Mouse (Mus musculus) embryo, embryonic 10.5 days (tissue): ENCODE measurements around the gene Pjvk.

Experiments
- DNase-seq: peaks from one replicate; pipeline ENCODE4 v3.0.0-alpha.2; 2015; ENCODE audit warnings: low spot score

Gene Pjvk

GRCm38 (mm10) chr2:76671641-76672040, 23.4 kb downstream of the Pjvk start:
- DNase-seq, result no peak

DNA sequence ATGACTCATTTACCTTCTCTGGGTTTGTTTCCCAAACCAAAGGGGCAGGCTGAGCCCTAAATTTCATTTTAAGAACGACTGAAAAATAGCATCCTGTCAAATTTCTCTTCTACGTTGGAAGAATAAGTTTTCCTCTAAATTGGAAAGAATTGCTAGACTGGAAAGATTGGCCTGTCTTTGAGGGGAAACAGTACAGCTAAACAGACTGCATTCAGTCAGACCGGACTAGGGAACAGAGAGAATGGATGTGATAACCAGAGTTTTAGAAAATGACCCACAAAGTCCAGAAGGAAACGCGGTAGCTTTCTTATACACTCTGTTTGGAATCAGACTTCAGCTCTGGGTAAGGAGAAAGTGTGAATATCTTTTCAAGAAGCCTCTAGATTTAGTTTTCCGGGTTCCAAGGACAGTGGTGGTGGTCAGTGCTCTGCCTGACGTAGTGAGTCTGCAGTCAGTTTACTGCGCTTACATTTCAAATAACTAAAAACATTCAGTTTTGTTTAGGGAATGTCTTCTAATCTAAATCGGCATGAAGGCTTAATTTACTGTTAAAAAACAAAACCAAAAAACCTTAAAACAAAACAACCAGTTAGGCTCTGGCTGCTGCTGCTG, 24.0 kb downstream of the Pjvk start:
- DNase-seq, result peak; percentile 45

- DNase-seq, result peak; percentile 96
Observed at GRCm38 (mm10) chr2:76672966-76673392, 24.7 kb downstream of the Pjvk start, which contains the start of gene Fkbp7. Fkbp7 (minus strand) TSS chr2:76673116.

DNA sequence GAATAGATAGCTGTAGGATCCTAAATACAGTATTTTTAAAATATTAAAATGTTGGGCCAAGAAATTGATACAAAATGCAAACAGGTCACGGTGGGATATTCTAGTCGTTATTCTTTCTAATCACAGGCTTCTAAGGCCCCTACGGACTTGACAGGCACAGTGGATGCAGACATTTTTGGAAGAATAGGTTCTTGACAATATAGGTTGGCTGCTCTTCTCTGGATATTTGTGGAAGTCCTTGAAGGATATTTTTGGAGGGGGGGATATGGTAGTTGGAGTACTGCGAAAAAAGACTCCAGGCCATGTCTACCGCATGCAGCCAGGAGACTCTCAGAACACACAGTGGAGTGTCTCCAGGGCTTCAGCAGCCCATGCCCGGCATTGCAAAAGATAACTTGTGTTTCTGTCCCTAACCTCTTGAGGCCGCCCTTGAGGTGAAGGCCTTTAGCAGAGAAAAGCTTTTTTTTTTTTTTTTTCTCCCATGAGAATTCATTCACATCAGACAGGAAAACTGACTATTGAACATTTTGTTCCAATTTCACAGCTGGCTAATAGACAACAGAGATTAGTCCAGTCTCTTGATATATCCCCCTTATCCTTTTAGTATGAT, 25.3 kb downstream of the Pjvk start:
- DNase-seq, result peak; percentile 73

DNA sequence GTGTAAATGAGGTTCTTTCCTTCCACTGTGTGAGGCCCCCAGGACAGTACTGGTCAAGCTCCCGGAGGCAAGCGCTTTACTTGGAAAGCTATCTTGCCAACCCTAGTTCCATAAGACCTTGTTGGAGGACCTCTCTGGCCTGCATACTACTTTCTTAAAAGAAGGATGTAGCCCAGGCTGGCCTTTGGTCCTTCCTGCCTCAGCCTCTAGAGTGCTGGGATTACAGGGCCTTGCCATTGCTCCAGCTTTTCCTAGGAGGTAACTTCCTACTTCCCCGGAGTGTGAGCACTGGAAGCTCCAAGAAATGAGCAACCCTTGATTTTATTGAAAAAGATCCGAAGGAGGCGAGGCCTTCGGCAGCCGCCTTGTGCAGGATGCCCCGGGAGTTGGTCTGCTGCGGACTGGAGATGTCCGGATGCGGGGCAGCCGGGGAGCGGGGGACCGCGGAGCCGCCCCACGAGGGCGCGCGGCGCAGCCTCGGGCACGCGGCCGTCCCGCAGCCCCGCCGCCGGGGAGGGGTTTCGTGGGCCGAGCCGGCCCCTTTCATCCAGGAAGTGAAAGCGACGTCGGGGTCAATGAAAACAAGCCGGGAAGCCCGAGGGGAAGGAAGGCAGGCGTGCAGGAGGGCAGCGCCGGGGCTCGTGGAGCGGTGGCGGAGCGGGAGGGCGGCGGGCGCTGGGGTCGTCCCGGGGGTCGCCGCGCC, 26.6 kb downstream of the Pjvk start, which contains the start of gene Plekha3:
TSS of gene Plekha3 (plus strand) at position 557 of the 703 bp plus-strand sequence.
- peak; percentile 84 for DNase-seq

DNA sequence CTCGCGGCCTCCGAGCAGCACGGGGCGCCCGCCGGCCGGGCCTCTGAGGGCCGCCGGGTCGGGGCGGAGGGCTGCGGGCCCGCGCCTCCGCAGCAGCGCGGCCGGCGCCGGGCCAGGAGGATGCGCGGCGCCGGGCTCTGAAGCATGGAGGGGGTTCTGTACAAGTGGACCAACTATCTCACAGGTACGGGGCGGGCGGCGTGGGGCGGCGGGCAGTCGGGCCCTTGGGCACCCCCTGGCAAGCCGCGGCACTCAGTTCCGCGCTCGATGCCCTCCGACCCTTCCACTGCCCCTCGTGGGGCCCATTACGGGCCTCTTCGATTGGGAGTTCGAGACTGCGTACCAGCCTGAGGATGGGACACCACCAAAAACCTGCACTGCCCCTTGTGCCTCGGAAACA, 27.2 kb downstream of the Pjvk start:
- DNase-seq, result peak; percentile 67

GRCm38 (mm10) chr2:76675949-76676348, 27.7 kb downstream of the Pjvk start:
- peak; percentile 35 for DNase-seq

- DNase-seq, result no peak
Observed at GRCm38 (mm10) chr2:76676401-76677226, 28.3 kb downstream of the Pjvk start.

- DNase-seq, result no peak
Observed at GRCm38 (mm10) chr2:76682301-76682700, 34.0 kb downstream of the Pjvk start.

DNA sequence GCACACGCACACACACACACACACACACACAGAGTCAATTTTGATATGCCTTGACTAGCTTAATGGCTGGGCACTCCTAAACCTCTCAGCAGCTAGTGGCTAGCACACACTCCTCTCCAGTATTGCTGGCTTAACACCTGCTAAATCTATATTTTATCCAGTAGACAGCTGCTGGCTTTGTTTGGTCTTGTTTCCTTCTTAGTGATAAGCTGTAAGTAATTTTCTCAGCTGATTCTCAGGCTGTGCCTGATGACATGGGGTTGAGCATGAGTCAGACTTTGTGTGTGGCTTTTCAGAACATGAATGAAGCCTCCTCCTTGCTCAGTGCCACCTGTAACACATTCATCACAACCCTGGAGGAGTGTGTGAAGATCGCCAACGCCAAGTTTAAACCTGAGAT, 38.7 kb downstream of the Pjvk start:
- no peak for DNase-seq

DNA sequence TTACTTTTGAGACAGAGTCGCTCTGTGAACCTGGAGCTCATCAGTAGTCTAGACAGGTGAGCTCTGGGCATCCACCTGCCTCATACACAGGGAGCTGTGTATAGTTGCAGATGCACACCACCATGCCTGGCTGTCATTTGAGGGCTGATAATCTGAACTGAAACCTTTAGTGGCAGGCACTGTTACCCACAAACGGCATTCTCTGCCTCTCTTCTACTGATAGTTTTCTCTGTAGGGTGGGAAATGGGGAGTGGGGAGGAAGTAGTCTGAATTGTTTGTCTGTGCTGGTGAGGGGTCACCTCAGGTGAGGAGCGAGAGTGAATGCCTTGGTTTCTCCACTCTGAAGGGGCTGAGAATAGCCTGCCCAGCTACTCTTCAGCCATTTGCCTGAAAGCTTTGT, 39.3 kb downstream of the Pjvk start:
- no peak for DNase-seq

DNA sequence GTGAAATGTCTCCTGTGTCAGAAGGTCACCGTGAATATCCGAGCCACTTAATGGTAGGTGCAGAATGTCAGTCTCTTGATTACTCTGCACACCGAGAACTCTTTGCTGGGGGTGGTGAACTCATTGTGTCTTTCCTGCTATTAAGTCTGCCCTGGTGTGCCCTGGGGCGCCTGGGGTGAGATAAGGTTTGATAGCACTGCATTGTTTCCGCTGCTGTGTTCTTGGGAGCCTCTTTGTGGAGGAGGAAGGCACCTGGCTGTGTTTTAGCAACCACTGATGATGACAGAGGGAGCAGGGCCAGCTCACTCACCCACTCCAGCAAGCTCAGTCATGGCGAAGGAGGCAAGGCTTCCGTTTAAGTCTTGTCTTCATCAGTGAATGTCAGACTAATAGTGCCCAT, 39.9 kb downstream of the Pjvk start:
- no peak for DNase-seq

DNA sequence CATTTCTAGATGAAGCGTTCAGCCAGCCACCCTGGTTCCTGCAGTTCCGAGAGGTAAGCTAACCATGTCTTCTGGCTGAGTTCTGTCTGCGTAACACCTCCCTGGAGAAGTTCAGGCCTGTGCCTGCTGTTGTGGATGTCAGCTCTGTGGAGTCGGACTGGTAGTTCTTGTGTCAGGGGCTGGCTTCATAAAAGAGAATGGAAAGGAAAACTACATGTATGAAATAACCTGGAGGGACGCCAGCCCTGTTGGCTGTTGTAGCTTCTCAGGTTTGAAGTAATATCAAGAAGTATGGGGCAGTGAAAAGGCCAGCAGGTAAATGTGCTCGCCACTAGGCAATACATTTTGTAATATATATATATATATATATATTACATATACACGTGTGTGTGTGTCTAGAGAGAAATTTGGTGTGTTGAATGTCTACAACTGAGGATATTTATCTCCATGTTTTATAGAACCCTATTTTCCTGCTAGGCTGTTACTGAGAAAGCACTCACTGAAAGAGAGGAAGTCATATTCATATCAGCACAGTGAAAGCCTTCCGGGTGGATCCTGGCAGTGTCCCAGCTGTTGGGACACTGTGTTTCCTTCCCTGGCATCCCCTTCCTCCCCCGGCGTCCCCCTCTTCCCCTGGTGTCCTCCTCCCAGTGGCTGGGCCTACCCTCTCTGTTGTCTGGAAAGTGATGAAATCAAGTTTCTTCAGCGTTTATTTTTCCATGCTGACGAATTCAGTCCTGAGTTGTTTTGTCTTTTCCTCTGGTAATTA, 42.3 kb downstream of the Pjvk start:
- no peak for DNase-seq

DNA sequence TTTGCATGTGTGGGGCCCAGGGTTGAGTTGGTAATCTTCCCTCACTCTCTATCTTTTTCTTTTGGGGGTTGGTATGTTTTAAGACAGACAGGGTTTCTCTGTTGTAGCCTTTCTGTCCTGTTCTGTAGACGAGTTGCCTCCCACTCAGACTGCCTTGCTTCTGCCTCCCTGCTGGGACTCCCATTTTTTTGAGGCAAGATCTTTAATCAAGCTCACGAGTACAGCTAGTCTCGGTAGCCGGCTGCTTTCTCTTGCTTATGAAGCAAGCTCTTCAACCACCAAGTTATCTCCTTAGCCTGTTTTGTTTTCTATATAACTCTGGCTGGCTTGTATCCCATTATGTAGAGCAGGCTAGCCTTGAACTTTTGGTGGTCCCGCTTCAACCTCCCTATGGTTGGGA, 45.5 kb downstream of the Pjvk start:
- DNase-seq, result no peak

DNA sequence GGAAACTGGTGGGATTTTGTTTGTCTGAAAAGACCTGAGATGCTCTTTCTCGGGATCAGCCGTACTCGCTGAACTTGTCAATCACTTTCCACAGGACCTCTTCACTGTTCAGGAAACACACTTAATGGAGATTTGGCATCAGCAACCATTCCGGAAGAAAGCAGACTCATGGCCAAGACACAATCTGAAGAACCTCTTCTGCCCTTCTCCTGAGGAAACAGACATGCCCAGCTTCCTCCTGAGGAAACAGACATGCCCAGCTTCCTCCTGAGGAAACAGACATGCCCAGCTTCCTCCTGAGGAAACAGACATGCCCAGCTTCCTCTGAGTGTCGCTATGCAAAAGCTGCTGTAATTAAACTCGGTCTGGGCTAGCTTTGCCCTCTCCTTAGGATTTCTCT, 47.0 kb downstream of the Pjvk start:
- DNase-seq, result no peak

DNA sequence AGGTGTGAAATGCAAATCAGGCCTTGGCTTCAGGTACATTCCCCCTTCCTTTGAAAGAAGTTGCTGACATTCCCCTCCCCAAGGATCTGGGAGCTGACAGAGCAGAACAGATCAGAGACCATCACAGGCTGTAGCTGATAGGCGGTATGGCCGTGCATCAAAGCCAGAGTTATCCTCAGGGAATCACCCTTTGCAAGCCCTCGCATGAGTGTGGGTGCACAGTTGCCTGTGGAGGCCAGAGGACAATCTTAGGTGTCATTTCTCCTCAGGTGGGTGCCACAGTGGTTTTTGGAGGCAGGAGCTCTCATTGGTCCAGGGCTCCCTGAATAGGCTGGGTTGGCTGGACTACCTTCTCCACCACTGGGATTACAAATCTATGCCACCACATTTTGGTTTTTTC, 53.9 kb downstream of the Pjvk start:
- DNase-seq, result no peak

DNA sequence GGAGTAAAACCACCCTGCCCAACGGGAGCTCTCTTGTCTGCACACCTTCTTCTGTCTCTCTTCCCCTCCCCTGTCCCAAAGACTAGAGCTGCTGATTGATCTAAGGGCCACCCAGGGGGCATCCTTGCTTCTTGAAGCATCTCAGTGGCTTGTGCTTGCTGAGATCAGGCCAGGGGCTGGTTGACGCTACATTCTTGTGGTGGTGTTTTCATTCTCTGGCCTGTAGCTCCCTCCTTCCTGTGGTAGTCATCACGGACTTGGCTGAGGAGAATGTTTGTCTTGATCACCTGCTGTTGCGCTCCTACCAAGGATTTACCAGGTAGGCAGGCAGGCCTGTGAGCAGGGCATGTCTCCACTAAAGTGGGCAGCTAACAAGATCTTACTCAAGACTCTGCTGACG, 54.5 kb downstream of the Pjvk start:
- DNase-seq, result no peak

DNA sequence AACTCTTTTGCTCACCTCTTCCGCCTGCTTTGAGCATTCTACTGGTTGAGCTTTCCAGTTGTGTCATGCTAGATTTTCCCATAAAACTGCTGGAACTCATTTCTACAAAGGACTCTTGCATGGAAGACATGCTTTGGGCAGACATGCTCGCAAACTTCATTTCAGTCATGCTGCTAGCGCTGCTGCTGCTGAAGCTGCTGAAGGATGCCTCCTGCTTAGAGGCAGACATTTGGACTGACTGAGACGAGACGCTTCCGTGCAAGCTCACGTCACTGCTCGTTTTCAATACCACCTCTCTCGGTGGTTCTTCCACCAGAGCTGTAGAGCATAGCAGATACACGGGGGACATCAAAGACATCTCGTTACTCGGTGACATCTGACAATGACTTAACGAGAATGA, 57.4 kb downstream of the Pjvk start:
- no peak for DNase-seq
